Mouse (Mus musculus) midbrain, embryonic 11.5 days (tissue): ENCODE measurements around the gene Crebrf. TPM values are rescaled to one million over a fixed set of nuclear protein-coding genes. Genes with fewer than 3 reads are reported as not detected.

Experiments
- ATAC-seq: fragments of 200-750 bp; cut with Nextera tagmentation; 2 replicates; pipeline ENCODE4 v1.8.0; 2017; ENCODE audit warnings: moderate TSS enrichment, moderate library complexity; ENCODE audit not compliant: low FRiP score
- DNase-seq: peaks from one replicate; pipeline ENCODE4 v3.0.0; 2015; ENCODE audit warnings: low spot score; ENCODE audit errors: missing footprints
- H3K27ac ChIP-seq: fragments of 300-500 bp; sonication (generic); 2 replicates; pipeline ENCODE4 v1.5.1; 2014; ENCODE audit warnings: low read depth, low read length
- H3K27me3 ChIP-seq: fragments of 300-500 bp; sonication (generic); 2 replicates; pipeline ENCODE4 v1.6.1; 2014; ENCODE audit warnings: mild to moderate bottlenecking, low read length, moderate library complexity, mixed read lengths; ENCODE audit not compliant: control insufficient read depth, insufficient read depth
- H3K36me3 ChIP-seq: fragments of 300-500 bp; sonication (generic); 2 replicates; pipeline ENCODE4 v1.6.1; 2014; ENCODE audit warnings: mild to moderate bottlenecking, low read length, moderate library complexity, mixed read lengths; ENCODE audit not compliant: control insufficient read depth, insufficient read depth
- H3K4me1 ChIP-seq: fragments of 300-500 bp; sonication (generic); 2 replicates; pipeline ENCODE4 v1.6.1; 2014; ENCODE audit warnings: low read length; ENCODE audit not compliant: control insufficient read depth, insufficient read depth
- H3K4me2 ChIP-seq: fragments of 300-500 bp; sonication (generic); 2 replicates; pipeline ENCODE4 v1.6.1; 2014; ENCODE audit warnings: mild to moderate bottlenecking, moderate library complexity
- H3K4me3 ChIP-seq: fragments of 300-500 bp; sonication (generic); 2 replicates; pipeline ENCODE4 v1.5.1; 2014; ENCODE audit warnings: low read depth, low read length
- H3K9ac ChIP-seq: fragments of 300-500 bp; sonication (generic); 2 replicates; pipeline ENCODE4 v1.6.1; 2014; ENCODE audit warnings: low read length
- H3K9me3 ChIP-seq: fragments of 300-500 bp; sonication (generic); 2 replicates; pipeline ENCODE4 v1.6.1; 2016; ENCODE audit warnings: low read length; ENCODE audit not compliant: control insufficient read depth
- WGBS: fragments of 180-500 bp; shearing (Covaris S2); extraction: QIAGEN DNeasy Blood & Tissue Kit; methylation state at CpG from one replicate; pipeline ENCODE4 v1.1.7; 2014; 5-methylcytosine and 5-hydroxymethylcytosine counted together
- polyA plus RNA-seq: library from polyadenylated mRNA; unstranded; fragments of >200 nt; fragmentation: Nextera tagmentation; extraction: Ambion mirVana; gene quantifications from 2 replicates; pipeline ENCODE4 v1.2.1, GENCODE M21; 2014

The Crebrf gene
- 4.0 and 5.5 TPM in 2 replicates for polyA plus RNA-seq

GRCm38 (mm10) chr17:26715271-26715758 lies at the start of gene Crebrf:
Crebrf (plus strand) TSS chr17:26715650.
- WGBS, result under 1% methylated on average over 40 of the region's 41 CpGs

DNA sequence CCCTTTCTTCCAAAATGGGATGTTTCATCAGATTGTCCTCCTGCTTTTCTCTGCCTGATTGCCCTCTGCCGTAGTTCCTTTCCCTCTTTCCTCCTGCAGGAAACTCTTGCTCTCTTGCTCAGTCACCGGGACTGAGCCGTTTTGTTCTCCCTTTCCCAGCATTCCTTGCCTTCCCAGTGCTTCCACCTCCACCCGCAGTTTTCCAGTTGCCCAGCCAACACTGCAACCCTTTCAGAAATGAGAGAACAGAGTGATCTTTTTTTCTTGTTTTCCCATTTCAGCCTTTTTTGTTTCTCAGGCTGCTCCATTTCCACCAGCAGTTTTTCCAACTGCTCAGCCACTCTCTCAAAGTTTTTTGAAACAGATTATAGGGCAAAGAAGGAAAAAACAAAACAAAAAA lies 44.2 kb upstream of the Crebrf start:
- H3K27ac ChIP-seq, result no peak overlapping the region
- ATAC-seq, result no peak
- 51% methylated on average over 4 of the region's 4 CpGs for WGBS

More at GRCm38 (mm10) chr17:26715271-26715758, at the start of gene Crebrf:
- peak within 1 kb of the TSS; percentile 76 for H3K9ac ChIP-seq
- peak; percentile 99 for DNase-seq
- H3K4me2 ChIP-seq, result peak within 1 kb of the TSS; percentile 66
- H3K4me1 ChIP-seq, result no peaks in the 10 kb centered on the region; the same call in 1 of the 2 replicates
- peak; percentile 83 for ATAC-seq
- H3K27ac ChIP-seq, result peak within 1 kb of the TSS; percentile 73
- H3K9me3 ChIP-seq, result no peaks in the 10 kb centered on the region
- H3K4me3 ChIP-seq, result peak within 1 kb of the TSS; percentile 92
- no peaks in the 10 kb centered on the region for H3K36me3 ChIP-seq
- no peaks in the 10 kb centered on the region for H3K27me3 ChIP-seq

DNA sequence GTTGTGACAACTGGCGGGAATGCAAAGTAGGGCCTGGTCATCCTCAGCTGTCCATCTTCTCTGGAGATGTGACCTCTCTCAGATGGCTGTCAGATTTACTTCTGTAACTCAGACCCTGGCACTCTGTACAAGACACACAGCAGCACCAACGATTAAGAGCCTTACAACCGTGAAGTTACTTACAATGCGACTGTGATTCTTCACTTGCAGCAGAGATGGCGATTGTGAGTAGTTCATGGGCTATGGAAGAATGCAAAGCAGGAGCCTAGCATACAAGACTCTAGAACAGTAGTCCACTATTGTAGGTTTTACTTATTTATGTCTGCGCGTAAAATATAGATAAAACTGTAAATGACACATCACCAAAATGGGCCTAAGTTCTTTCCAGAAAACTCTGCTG lies 39.6 kb upstream of the Crebrf start:
- no peak for DNase-seq
- H3K9ac ChIP-seq, result peak overlapping the region; percentile 84; the same call in 1 of the 2 replicates
- no peaks in the 10 kb centered on the region for H3K27me3 ChIP-seq
- H3K9me3 ChIP-seq, result no peaks in the 10 kb centered on the region
- peak overlapping the region; percentile 87 for H3K4me3 ChIP-seq
- peak overlapping the region; percentile 81 for H3K4me2 ChIP-seq
- H3K27ac ChIP-seq, result no peak overlapping the region
- no peaks in the 10 kb centered on the region for H3K36me3 ChIP-seq
- ATAC-seq, result peak; percentile 57
- peaks cover 5% of the 10 kb centered on the region for H3K4me1 ChIP-seq
- 23% methylated on average over 7 of the region's 7 CpGs for WGBS

More for the DNA sequence above, 44.2 kb upstream of the Crebrf start:
- H3K4me1 ChIP-seq, result peaks cover 2% of the 10 kb centered on the region; the same call in 1 of the 2 replicates
- no peak overlapping the region for H3K9ac ChIP-seq
- H3K36me3 ChIP-seq, result no peaks in the 10 kb centered on the region
- no peak overlapping the region for H3K4me3 ChIP-seq
- no peak for DNase-seq
- no peak overlapping the region for H3K4me2 ChIP-seq
- no peaks in the 10 kb centered on the region for H3K27me3 ChIP-seq
- H3K9me3 ChIP-seq, result no peaks in the 10 kb centered on the region

DNA sequence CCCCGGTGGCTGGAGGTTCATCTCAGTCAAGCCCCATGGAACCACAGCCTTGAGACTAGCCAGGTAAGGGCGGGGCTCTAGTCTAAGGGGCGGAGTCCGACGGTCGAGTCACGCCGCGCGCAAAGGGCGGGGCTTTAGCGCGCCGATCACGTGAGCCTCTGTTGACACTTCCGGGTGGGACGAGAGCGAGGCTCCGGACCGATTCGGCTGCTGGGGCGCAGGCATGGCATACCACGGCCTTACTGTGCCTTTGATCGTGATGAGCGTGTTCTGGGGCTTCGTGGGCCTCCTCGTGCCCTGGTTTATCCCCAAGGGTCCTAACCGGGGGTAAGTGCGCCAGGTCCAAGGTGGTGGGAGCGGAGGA lies 39.2 kb upstream of the Crebrf start:
- WGBS, result under 1% methylated on average over 30 of the region's 30 CpGs
- peak overlapping the region; percentile 81 for H3K4me2 ChIP-seq
- no peaks in the 10 kb centered on the region for H3K9me3 ChIP-seq
- ATAC-seq (peak; percentile 96), DNase-seq (peak; percentile 99)
- H3K27ac ChIP-seq, result no peak overlapping the region; the same call in 1 of the 2 replicates
- peak overlapping the region; percentile 84 for H3K9ac ChIP-seq
- no peaks in the 10 kb centered on the region for H3K36me3 ChIP-seq
- H3K4me1 ChIP-seq, result peaks cover 5% of the 10 kb centered on the region
- H3K4me3 ChIP-seq, result peak overlapping the region; percentile 87
- no peaks in the 10 kb centered on the region for H3K27me3 ChIP-seq

- peak overlapping the region; percentile 87 for H3K4me3 ChIP-seq
- 5% methylated on average over 26 of the region's 26 CpGs for WGBS
These were observed 38.7 kb upstream of the Crebrf start for GRCm38 (mm10) chr17:26676616-26677376.

DNA sequence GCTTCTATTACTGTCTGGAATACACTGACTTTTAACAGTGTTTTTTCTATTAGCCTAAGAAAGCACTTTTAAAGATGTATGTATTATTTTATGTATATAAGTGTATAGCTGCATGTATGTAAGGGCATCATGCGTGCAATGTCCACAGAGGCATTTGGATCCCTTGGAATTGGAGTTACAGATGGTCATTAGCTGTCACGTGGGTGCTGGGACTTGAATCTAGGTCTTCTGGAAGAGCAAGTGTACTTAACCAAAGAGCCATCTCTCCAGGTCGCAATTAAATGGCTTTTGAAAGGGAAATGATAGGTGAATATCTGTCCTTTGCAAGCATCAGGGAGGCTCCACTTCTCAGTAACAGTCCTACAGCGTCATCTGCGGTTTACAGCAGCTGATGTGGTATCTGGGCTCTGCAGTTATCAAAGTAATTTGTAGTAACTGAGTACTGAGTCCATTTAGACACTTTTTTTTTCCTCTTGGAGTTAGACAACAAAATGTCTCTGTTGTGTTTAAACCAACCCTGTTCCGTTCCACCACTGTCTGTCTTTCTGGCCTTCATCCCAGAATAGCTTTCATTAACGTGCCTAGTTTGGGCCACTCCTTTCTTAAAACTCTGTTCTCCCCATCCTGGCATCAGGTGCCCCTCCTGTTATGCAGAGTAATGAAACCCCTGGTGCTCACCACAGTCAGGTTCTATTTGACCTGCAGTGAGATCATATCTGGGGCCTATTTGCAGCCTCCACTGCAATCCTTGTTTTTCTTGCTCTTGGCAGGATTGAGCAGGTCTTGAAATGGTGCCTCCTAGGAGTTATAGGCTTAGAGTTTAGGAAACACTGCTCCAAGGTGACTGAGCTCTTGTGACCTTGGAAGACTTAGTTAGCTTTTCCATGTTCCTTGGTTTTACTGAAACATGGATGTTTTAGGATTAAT lies 37.5 kb upstream of the Crebrf start:
- no peak overlapping the region for H3K4me3 ChIP-seq
- DNase-seq (no peak), ATAC-seq (no peak)

More at GRCm38 (mm10) chr17:26676616-26677376, 38.7 kb upstream of the Crebrf start:
- Histone ChIP-seq H3K36me3 (no peaks in the 10 kb centered on the region), H3K9me3 (no peaks in the 10 kb centered on the region), H3K4me1 (peaks cover 5% of the 10 kb centered on the region), H3K27ac (no peak overlapping the region; the same call in 1 of the 2 replicates), H3K4me2 (peak overlapping the region; percentile 81), H3K9ac (peak overlapping the region; percentile 84), H3K27me3 (no peaks in the 10 kb centered on the region)
- ATAC-seq (peak; percentile 90), DNase-seq (no peak)

DNA sequence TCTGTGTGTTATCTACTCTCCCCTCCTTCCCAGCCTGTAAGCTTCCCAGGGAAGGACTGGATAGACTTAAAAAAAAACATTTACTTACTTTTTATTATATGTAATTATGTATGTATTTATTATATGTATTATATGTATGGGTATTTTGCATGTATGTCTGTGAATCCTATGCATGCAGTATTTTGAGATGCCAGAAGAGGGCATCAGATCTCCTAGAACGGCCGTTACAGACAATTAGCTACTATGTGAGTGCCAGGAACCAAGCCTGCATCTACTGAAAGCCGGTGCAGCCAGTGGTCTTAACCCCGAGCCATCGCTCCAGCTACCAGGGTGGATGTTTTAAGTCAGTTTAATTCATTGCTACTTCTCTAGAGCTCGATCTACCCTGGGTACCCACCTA lies 34.2 kb upstream of the Crebrf start:
- H3K4me2 ChIP-seq, result no peak overlapping the region
- H3K9me3 ChIP-seq, result no peaks in the 10 kb centered on the region
- WGBS, result 87% methylated on average over 6 of the region's 6 CpGs
- no peak overlapping the region for H3K4me3 ChIP-seq
- H3K36me3 ChIP-seq, result no peaks in the 10 kb centered on the region
- no peaks in the 10 kb centered on the region for H3K27me3 ChIP-seq
- peaks cover 4% of the 10 kb centered on the region for H3K4me1 ChIP-seq
- no peak overlapping the region for H3K27ac ChIP-seq
- ATAC-seq, result no peak
- no peak for DNase-seq
- no peak overlapping the region for H3K9ac ChIP-seq

More for the DNA sequence above, 37.5 kb upstream of the Crebrf start:
- Histone ChIP-seq H3K4me2 (peak overlapping the region; percentile 81; the same call in 1 of the 2 replicates), H3K9me3 (no peaks in the 10 kb centered on the region), H3K9ac (no peak overlapping the region), H3K4me1 (peaks cover 5% of the 10 kb centered on the region), H3K36me3 (no peaks in the 10 kb centered on the region), H3K27ac (no peak overlapping the region), H3K27me3 (no peaks in the 10 kb centered on the region)
- 89% methylated on average over 7 of the region's 7 CpGs for WGBS

DNA sequence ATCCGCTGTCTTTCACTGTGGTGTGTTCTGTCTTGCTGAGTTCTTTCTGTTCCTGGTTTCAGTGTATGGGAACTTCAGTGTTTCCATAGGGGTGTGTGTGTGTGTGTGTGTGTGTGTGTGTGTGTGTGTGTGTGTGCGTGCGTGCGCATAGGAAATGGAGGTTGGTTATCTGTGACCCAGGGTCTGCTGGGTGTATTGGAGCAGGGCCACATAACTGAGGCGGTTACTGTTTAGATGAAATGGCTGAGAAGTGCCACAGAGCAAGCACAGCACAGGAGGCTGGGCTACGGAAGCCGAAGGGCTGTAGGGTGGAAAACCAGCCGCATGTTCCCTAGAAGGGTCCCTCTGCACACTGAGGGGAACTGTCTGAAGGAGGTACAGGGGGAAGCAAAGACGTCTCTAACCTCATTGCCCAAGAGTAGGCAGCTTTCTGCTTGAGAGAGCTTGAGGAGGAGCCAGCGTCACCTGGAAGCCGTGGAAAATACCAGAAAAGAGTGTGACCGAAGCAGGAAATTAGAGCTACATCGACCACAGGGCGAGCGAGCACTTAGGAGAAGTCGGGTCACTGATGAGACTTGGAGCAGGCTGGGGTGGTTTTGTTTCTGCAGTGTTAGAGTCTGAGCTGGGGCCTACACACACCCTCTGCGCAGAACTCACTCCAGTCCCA lies 29.0 kb upstream of the Crebrf start:
- no peaks in the 10 kb centered on the region for H3K4me1 ChIP-seq
- no peaks in the 10 kb centered on the region for H3K9me3 ChIP-seq
- H3K27me3 ChIP-seq, result no peaks in the 10 kb centered on the region
- no peak overlapping the region for H3K9ac ChIP-seq
- DNase-seq, result no peak
- H3K36me3 ChIP-seq, result no peaks in the 10 kb centered on the region
- no peak overlapping the region for H3K4me3 ChIP-seq
- whole genome bisulfite sequencing, result 93% methylated on average over 17 of the region's 17 CpGs
- ATAC-seq, result no peak
- H3K4me2 ChIP-seq, result no peak overlapping the region
- no peak overlapping the region for H3K27ac ChIP-seq
